Mouse (Mus musculus): ENCODE measurements around the gene Ttc9c.

Ttc9c gene

DNA sequence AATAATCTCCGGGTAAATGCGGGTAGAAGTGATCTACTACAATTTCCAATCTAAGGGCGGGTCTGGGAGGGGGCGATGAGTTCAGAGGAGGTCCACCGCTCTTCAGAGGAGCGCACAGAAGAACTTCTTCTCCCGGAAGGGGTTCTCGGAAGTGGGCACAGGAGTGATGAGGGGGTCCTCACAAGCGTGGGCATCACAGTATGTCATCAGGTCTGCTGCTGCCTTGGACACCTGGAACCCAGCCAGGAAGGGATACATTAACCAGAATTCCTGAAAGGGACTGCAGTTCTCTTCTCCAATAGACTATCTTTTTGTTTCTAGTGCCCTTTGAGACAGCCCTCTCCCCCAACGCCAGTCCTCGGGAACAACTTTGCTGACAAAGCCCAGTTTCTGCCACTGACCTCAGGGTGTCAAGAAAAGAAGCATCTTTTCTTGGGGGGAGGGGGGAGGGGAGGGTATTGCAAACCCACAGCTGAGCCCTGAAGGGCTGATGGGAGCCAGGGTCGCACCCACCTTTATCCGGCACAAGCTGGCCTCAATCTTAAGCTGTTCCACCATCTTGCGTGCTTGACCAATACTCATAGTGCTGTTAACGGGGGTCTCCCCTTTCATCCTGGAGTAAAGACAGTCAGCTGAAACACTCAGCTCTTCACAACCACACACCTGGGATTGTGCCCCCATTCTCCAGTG lies 19.1 kb upstream of the Ttc9c start:
- no peak for TF ChIP-seq GATA4 (IDR thresholded peaks at IDR 0.05; ENCODE audit: insufficient replicate concordance, low read length)

GRCm38 (mm10) chr19:8837251-8837791 lies 18.2 kb upstream of the Ttc9c start, which contains the start of gene Bscl2:
Bscl2 (plus strand) TSS chr19:8837467.
- no peak for TF ChIP-seq GATA4 (IDR thresholded peaks at IDR 0.05; ENCODE audit: insufficient replicate concordance, low read length)

- no peak for TF ChIP-seq GATA4 (IDR thresholded peaks at IDR 0.05; ENCODE audit: insufficient replicate concordance, low read length)
These were observed 13.8 kb upstream of the Ttc9c start for GRCm38 (mm10) chr19:8832971-8833370.

DNA sequence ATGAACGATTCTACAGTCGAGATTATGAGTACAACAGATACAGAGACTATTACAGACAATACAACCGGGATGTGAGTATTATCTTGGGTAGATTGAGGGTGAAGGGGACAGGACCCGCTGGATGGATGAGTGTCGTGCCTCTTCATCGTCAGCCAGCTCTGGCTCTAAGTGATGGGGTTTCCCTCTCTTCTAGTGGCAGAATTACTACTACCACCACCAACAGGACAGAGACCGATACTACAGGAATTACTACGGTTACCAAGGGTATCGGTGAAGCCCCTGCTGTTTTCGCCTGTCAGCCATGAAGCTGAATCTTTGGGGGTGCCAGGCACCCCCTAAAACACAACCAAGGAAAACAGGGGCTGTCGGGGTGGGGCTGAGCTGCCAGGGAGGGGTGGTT lies 12.1 kb upstream of the Ttc9c start:
- TF ChIP-seq GATA4 (IDR thresholded peaks at IDR 0.05; ENCODE audit: insufficient replicate concordance, low read length): no peak

DNA sequence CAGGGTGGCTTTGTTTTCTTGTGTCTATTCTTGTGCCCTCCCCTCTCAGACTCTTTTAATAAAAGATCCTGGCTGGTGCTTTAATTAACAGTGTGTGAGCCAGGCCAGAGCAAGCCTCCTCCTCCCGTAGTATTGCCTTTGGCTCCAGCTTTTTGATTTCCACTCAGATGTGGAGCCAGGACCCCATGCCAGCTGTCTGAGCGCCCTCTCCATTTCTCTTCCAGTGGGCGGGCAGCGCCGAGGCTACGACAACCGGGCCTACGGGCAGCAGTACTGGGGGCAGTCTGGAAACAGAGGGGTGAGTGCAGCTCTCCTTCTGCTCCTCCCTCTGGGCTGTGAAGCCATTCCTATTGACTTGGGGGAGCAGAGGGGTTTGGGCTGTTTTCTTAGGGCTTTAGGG lies 11.5 kb upstream of the Ttc9c start:
- no peak for TF ChIP-seq GATA4 (IDR thresholded peaks at IDR 0.05; ENCODE audit: insufficient replicate concordance, low read length)

- no peak for TF ChIP-seq GATA4 (IDR thresholded peaks at IDR 0.05; ENCODE audit: insufficient replicate concordance, low read length)
These were observed 10.5 kb upstream of the Ttc9c start, which contains the start of gene AC129217.1 for GRCm38 (mm10) chr19:8829660-8830059. AC129217.1 (plus strand) TSS chr19:8829773.

DNA sequence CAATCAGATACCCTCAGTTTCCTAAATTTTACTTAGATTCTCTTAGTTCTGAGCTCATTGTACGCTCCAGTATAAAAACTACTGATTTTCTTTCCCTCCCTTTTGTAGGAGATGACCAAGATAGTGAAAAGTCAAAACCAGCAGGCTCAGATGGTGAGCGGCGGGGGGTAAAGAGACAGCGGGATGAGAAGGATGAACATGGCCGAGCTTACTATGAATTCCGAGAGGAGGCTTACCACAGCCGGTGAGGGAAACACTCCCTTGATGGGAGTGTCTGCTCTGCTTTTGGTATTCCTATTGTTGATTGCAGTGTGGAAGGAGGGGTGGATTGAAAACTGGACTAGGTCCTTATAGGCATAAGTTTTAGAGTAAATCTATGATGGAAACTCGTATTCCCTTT lies 3.6 kb upstream of the Ttc9c start:
- TF ChIP-seq GATA4 (IDR thresholded peaks at IDR 0.05; ENCODE audit: insufficient replicate concordance, low read length): no peak

DNA sequence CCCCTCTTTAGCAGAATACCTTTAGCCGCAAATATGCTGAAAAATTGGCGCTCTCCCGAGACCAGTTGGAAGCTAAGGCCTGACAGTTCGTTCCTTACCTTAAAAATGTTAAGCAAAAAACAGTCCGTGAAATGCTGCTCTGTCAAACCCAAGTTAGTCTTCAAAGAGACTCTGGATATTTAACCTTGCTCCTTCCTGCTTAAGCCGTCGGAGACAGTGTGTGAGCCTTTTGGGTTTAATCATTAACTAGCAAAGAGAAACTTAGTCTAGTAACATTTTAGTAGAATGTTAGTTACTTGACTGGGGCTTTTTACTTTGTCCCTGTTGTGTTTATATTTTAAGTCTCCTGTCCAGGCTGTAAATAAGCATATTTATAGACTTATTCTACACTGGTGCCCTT lies 2.0 kb upstream of the Ttc9c start:
- no peak for TF ChIP-seq GATA4 (IDR thresholded peaks at IDR 0.05; ENCODE audit: insufficient replicate concordance, low read length)

- TF ChIP-seq GATA4 (IDR thresholded peaks at IDR 0.05; ENCODE audit: insufficient replicate concordance, low read length): no peak
These were observed 1.4 kb upstream of the Ttc9c start for GRCm38 (mm10) chr19:8820424-8820956.

DNA sequence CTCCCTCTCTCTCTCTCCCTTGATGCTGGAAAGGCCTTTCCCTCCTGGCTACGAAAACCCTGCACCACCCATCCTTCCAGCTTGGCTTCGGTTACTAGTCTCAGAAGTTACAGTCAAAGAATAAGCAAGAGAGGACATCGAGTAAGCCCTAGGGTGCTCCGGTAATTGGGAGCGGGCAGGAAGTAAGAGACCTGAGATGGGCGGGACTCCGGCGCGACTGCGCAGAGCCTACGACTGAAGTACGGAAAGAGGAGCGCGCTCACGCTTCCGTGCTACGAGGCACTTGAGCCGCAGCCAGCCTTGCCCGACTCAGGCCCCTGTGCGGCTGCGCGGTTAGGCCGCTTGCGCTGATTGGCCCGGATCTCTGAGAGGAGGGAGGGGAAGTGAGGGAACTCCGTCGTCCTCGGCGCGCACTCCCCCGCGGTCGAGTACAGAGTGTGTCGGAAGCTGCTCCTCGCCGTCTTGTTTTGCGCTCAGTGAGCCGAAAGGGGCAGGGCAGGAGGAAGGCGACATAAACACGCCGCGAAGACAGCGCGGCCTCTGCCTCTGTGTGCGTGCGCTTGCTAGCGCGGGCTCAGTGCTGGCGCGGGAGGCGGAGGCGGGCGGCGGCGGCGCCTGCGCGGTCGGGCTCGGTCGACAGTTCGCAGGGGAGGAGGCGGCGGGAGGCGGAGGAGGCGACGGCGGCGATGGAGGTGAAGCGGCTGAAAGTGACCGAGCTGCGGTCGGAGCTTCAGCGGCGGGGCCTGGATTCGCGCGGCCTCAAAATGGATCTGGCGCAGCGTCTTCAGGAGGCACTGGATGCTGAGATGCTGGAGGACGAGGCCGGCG lies 677 bp upstream of the Ttc9c start, which contains the start of gene Hnrnpul2:
TSS of gene Hnrnpul2 (plus strand) at position 415 of the 828 bp plus-strand sequence.
- no peak; the same call in 1 of the 2 replicates for TF ChIP-seq GATA4 (IDR thresholded peaks at IDR 0.05; ENCODE audit: insufficient replicate concordance, low read length)

DNA sequence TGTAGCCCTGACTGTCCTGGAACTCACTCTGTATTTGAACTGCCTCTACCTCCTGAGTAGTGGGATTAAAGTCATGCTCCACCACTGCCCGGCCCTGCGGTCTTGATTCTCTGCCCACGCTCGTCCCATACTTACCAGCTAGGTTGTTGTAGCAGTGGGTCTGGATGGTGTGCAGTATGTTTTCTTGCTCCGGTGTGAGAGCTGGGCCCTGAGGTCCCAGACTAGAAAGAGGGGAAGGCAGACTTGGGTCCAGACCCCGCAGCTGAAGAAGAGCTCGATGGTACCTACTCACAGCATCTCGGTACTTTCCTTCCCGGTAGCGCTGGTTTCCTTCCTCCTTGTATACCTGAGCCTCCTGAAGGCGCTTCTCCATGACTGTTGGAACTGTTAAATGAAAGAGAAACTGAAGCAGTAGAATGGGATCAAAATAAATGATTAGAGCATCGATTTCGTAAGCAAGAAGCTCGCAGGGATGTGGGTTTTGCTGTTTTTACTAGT lies 783 bp downstream of the Ttc9c start:
- TF ChIP-seq GATA4 (IDR thresholded peaks at IDR 0.05; ENCODE audit: insufficient replicate concordance, low read length): no peak

DNA sequence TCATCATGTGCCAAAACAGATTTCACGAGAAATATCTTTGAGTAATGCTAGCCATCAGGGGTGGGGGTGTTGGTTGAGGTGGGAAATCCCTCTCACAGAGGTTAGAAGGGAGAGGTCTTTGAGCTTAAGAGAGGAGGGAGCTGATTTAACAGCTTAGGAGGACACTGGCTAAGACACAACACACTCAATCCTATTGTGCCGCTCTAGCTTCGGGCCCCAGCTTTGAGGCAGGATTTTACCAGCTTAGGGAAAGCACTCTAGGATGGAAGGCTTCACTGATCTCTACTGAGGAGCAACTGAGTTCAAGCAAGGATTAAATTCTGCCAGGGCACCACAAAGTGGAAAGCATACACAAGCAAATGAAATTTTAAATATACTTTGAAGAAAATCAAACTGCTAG lies 2.1 kb downstream of the Ttc9c start:
- TF ChIP-seq GATA4 (IDR thresholded peaks at IDR 0.05; ENCODE audit: insufficient replicate concordance, low read length): no peak

- TF ChIP-seq GATA4 (IDR thresholded peaks at IDR 0.05; ENCODE audit: insufficient replicate concordance, low read length): no peak
These were observed 3.3 kb downstream of the Ttc9c start for GRCm38 (mm10) chr19:8815812-8816211.

GRCm38 (mm10) chr19:8806810-8807209 lies 12.3 kb downstream of the Ttc9c start:
- TF ChIP-seq GATA4 (IDR thresholded peaks at IDR 0.05; ENCODE audit: insufficient replicate concordance, low read length): no peak

DNA sequence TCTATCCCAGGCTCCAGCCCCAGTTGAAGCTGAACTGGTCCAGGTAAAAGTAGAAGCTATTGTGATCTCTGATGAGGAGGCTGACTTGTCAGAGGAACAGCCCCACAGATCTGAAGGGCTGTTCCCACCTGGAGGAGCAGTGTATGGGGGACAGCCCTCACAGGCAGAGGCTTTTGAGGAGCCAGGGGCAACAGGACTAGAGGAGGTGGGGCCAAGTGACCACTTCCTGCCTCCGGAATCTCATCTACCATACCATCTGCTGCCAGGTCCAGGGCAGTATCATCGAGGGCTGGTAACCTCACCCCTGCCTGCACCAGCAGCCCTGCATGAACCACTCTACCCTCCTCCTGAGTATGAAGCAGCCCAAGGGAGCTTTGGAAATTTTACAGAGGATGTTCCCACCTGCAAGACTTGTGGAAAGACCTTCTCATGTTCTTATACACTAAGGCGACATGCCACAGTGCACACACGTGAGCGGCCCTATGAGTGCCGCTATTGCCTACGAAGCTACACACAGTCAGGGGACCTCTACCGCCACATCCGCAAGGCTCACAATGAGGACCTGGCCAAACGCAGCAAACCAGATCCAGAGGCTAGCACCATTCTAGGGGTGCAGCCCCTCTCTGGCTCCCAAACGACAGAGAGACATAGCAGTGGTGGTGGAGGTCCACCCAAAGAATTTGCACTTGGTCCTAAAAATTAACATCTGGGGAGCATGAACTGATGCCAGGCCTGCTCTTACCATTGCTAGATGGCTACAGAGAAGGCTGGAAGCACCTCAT lies 15.1 kb downstream of the Ttc9c start:
- no peak for TF ChIP-seq GATA4 (IDR thresholded peaks at IDR 0.05; ENCODE audit: insufficient replicate concordance, low read length)

All from liver, adult (tissue).